Mouse (Mus musculus) myocyte (in vitro differentiated cells): ENCODE measurements around the gene Exosc5.

ENCODE experiments used
- CEBPB ChIP-seq: IDR thresholded peaks from 2 replicates; pipeline ENCODE4 v1.6.1; 2011; ENCODE audit warnings: mild to moderate bottlenecking, moderate library complexity; ENCODE audit not compliant: poor library complexity, insufficient read depth, severe bottlenecking
- E2F4 ChIP-seq: IDR thresholded peaks from one replicate; pipeline ENCODE4 v1.6.1; 2011; ENCODE audit warnings: mild to moderate bottlenecking, control low read depth, moderate library complexity; ENCODE audit not compliant: insufficient read depth
- MAX ChIP-seq: IDR thresholded peaks from one replicate; pipeline ENCODE4 v1.6.1; 2011; ENCODE audit warnings: low read depth, mild to moderate bottlenecking, control low read depth
- MYOD1 ChIP-seq, 3 experiments: IDR thresholded peaks; one replicate each; pipeline ENCODE4 v1.6.1; 2011; ENCODE audit warnings: control low read depth in 2 of 3, low read depth in 2 of 3, mild to moderate bottlenecking in 2 of 3, moderate library complexity in 1 of 3; ENCODE audit not compliant: insufficient read length in 2 of 3, control insufficient read depth in 1 of 3
- MYOG ChIP-seq, 3 experiments: IDR thresholded peaks; one replicate each; pipeline ENCODE4 v1.6.1; 2011; ENCODE audit warnings: control low read depth in 2 of 3, low read depth in 2 of 3, mild to moderate bottlenecking in 2 of 3; ENCODE audit not compliant: insufficient read length in 2 of 3, control insufficient read depth in 1 of 3, insufficient read depth in 1 of 3
- POLR2A ChIP-seq: IDR thresholded peaks from one replicate; pipeline ENCODE4 v1.6.1; 2011; ENCODE audit warnings: low read depth, mild to moderate bottlenecking, control low read depth, moderate library complexity; ENCODE audit not compliant: insufficient read length
- POLR2AphosphoS2 ChIP-seq: IDR thresholded peaks from one replicate; pipeline ENCODE4 v1.6.1; 2011; ENCODE audit warnings: low read depth, control low read depth; ENCODE audit not compliant: insufficient read length
- REST ChIP-seq: IDR thresholded peaks from one replicate; pipeline ENCODE4 v1.6.1; 2011; ENCODE audit warnings: mild to moderate bottlenecking, control low read depth, moderate library complexity; ENCODE audit not compliant: insufficient read depth, insufficient read length
- SRF ChIP-seq: IDR thresholded peaks from one replicate; pipeline ENCODE4 v1.6.1; 2011; ENCODE audit warnings: low read depth; ENCODE audit not compliant: control insufficient read depth, insufficient read length
- TCF12 ChIP-seq: IDR thresholded peaks from one replicate; pipeline ENCODE4 v1.6.1; 2011; ENCODE audit warnings: mild to moderate bottlenecking, control low read depth; ENCODE audit not compliant: poor library complexity, insufficient read depth, severe bottlenecking
- USF1 ChIP-seq: IDR thresholded peaks from one replicate; pipeline ENCODE4 v1.6.1; 2011; ENCODE audit warnings: low read depth, mild to moderate bottlenecking, control low read depth, moderate library complexity

- TF ChIP-seq POLR2AphosphoS2 (peak; percentile 80), CEBPB (peak; percentile 66), POLR2A (peak; percentile 70), MAX (no peak), TCF12 (no peak), E2F4 (no peak), USF1 (no peak), REST (no peak), SRF (no peak), MYOD1 (IDR thresholded peaks at IDR 0.05; ENCODE audit: control insufficient read depth in 1 of 3, insufficient read length in 2 of 3, low read depth in 2 of 3) (no peak), MYOG (IDR thresholded peaks at IDR 0.05; ENCODE audit: control insufficient read depth in 1 of 3, insufficient read depth in 1 of 3, insufficient read length in 2 of 3, low read depth in 2 of 3) (no peak)
Measured at GRCm38 (mm10) chr7:25680514-25681258, 21.7 kb downstream of the Exosc5 start, which contains the start of gene B9d2.
